Mouse (Mus musculus) brain, embryonic 14.5 days (tissue): Measurements from ENCODE around the gene Gm10972.

Source experiments
- CTCF ChIP-seq: fragments of 200-500 bp; IDR thresholded peaks from 2 replicates; pipeline ENCODE4 v1.5.1; 2012; ENCODE audit warnings: inconsistent platforms, mild to moderate bottlenecking, moderate library complexity, borderline replicate concordance; ENCODE audit not compliant: insufficient read depth, insufficient read length; ENCODE audit errors: extremely low read depth
- POLR2A ChIP-seq: fragments of 200-500 bp; IDR thresholded peaks from 2 replicates; pipeline ENCODE4 v1.6.1; 2012; ENCODE audit warnings: mild to moderate bottlenecking, inconsistent platforms, borderline replicate concordance; ENCODE audit not compliant: poor library complexity, insufficient read depth, insufficient read length, severe bottlenecking; ENCODE audit errors: extremely low read depth

GRCm38 (mm10) chr3:94616717-94617116 is 26.2 kb upstream of the Gm10972 start:
- TF ChIP-seq CTCF (peak; percentile 54; the same call in 1 of the 2 replicates), POLR2A (no peak)
